Mouse (Mus musculus): ENCODE measurements around the gene Drc7. TPM values are rescaled to one million over a fixed set of nuclear protein-coding genes. Genes with fewer than 3 reads are reported as not detected.

Gene Drc7
- total and polyA plus RNA-seq, 3 experiments, result 0.41 TPM; not detected in 2

DNA sequence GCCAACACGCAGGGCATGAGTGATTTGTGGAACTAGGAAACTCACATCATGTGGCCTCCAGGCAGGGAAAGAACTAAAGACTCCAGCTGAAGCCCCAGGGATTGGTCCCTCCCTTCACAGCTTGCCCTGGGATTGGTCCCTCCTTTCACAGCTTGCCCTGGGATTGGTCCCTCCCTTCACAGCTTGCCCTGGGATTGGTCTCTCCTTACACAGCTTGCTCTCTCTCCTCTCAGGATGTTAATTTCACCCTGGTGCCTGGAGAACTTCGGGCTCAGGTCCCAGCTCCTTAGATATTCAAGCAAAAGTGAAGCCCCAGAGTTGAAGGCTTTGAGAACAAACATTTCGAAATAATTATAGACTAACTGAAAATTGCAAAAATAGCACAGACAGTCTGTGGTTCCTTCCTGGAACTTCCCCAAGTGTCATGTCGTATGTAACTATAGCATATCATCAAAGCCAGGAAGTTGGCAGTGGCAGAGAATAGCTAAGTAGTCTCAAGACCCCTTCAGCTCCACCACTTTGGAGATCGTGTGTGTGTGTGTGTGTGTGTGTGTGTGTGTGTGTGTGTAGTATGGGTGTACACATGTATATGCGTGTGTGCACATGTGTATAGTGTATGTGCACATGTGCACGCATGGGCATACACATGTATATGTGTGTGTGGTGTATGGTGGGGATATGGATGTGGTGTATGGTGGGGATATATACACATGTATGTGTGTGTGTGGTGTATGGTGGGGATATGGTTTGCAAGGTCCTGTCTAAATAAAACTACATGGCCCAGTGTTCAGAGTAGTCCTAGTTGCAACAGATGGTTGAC is 17.6 kb upstream of the Drc7 start:
- Histone ChIP-seq H3K4me3 (no peak overlapping the region), H3K9ac (ENCODE audit: low read depth, low read length) (no peak overlapping the region), H3K79me2 (replicated peaks; ENCODE audit: control insufficient read depth, insufficient read depth, low read length) (no peaks in the 10 kb centered on the region), H3K27ac (no peak overlapping the region), H3K27me3 (ENCODE audit: control insufficient read depth, insufficient read depth, low read length) (no peaks in the 10 kb centered on the region), H3K36me3 (ENCODE audit: control insufficient read depth, insufficient read depth, low read length) (no peaks in the 10 kb centered on the region), H3K4me1 (ENCODE audit: control insufficient read depth, insufficient read depth, low read length) (no peaks in the 10 kb centered on the region)
- intact Hi-C loops (cut with DNase I), result no loop called here
- WGBS, result 48% methylated on average over 7 of the region's 7 CpGs
- TF ChIP-seq POLR2A (IDR thresholded peaks at IDR 0.05; ENCODE audit: insufficient read depth, low read depth, low read length) (no peak), EP300 (IDR thresholded peaks at IDR 0.05; ENCODE audit: insufficient read depth, low read depth, low read length) (no peak), CTCF (IDR thresholded peaks at IDR 0.05) (no peak)
- DNase-seq, result peak in 1 of 2 experiments; percentile 40

GRCm38 (mm10) chr8:95041883-95042784 is 12.8 kb upstream of the Drc7 start:
- Histone ChIP-seq H3K4me1 (ENCODE audit: control insufficient read depth, insufficient read depth, low read length) (peaks cover 3% of the 10 kb centered on the region; the same call in 1 of the 2 replicates), H3K79me2 (replicated peaks; ENCODE audit: control insufficient read depth, insufficient read depth, low read length) (no peaks in the 10 kb centered on the region), H3K4me3 (no peak overlapping the region), H3K36me3 (ENCODE audit: control insufficient read depth, insufficient read depth, low read length) (no peaks in the 10 kb centered on the region; the same call in 1 of the 2 replicates), H3K9ac (ENCODE audit: low read depth, low read length) (no peak overlapping the region), H3K27me3 (ENCODE audit: control insufficient read depth, insufficient read depth, low read length) (no peaks in the 10 kb centered on the region), H3K27ac (no peak overlapping the region)
- intact Hi-C loops (cut with DNase I), result no loop called here
- TF ChIP-seq CTCF (IDR thresholded peaks at IDR 0.05), result no peak
- TF ChIP-seq EP300 (IDR thresholded peaks at IDR 0.05; ENCODE audit: insufficient read depth, low read depth, low read length), result no peak
- no peak for DNase-seq
- WGBS, result 75% methylated on average over 6 of the region's 6 CpGs

DNA sequence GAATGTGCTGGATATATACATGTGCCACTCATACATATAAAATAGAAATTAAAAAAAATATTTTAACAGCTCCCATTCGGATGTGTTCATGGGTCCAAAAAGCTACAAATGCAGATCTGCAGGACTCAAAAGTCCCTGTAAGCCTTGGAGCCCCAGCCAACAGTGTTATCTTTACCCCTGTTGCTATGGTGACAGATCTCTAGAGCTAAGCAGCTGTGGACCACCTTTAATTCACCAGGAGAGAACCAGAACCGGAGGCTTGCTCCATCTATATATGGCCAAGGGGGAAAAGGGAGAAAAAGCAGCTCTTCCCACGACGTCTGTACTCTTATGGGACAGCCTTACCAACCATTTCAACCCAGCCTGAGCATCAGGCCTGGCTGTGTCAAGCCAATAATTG is 10.1 kb upstream of the Drc7 start:
- Histone ChIP-seq H3K4me1 (ENCODE audit: control insufficient read depth, insufficient read depth, low read length) (peaks cover 5% of the 10 kb centered on the region; the same call in 1 of the 2 replicates), H3K4me3 (no peak overlapping the region), H3K79me2 (replicated peaks; ENCODE audit: control insufficient read depth, insufficient read depth, low read length) (no peaks in the 10 kb centered on the region), H3K27ac (no peak overlapping the region), H3K36me3 (ENCODE audit: control insufficient read depth, insufficient read depth, low read length) (no peaks in the 10 kb centered on the region; the same call in 1 of the 2 replicates), H3K27me3 (ENCODE audit: control insufficient read depth, insufficient read depth, low read length) (no peaks in the 10 kb centered on the region), H3K9ac (ENCODE audit: low read depth, low read length) (no peak overlapping the region)
- DNase-seq, result no peak
- no peak for TF ChIP-seq POLR2A (IDR thresholded peaks at IDR 0.05; ENCODE audit: insufficient read depth, low read depth, low read length)
- no peak for TF ChIP-seq CTCF (IDR thresholded peaks at IDR 0.05)
- TF ChIP-seq EP300 (IDR thresholded peaks at IDR 0.05; ENCODE audit: insufficient read depth, low read depth, low read length), result no peak
- intact Hi-C loops (cut with DNase I), result no loop called here
- 75% methylated on average over 4 of the region's 4 CpGs for WGBS

- H3K9ac ChIP-seq (ENCODE audit: low read depth, low read length), result no peak overlapping the region
- 24% methylated on average over 3 of the region's 3 CpGs for whole genome bisulfite sequencing
- no peaks in the 10 kb centered on the region for H3K79me2 ChIP-seq (replicated peaks; ENCODE audit: control insufficient read depth, insufficient read depth, low read length)
- no peak overlapping the region for H3K27ac ChIP-seq
- H3K36me3 ChIP-seq (ENCODE audit: control insufficient read depth, insufficient read depth, low read length), result no peaks in the 10 kb centered on the region; the same call in 1 of the 2 replicates
- DNase-seq, result no peak
- H3K4me1 ChIP-seq (ENCODE audit: control insufficient read depth, insufficient read depth, low read length), result peaks cover 5% of the 10 kb centered on the region; the same call in 1 of the 2 replicates
- TF ChIP-seq CTCF (IDR thresholded peaks at IDR 0.05) (no peak), POLR2A (IDR thresholded peaks at IDR 0.05; ENCODE audit: insufficient read depth, low read depth, low read length) (no peak), EP300 (IDR thresholded peaks at IDR 0.05; ENCODE audit: insufficient read depth, low read depth, low read length) (no peak)
- no peak overlapping the region for H3K4me3 ChIP-seq
- H3K27me3 ChIP-seq (ENCODE audit: control insufficient read depth, insufficient read depth, low read length), result no peaks in the 10 kb centered on the region
- intact Hi-C loops (cut with DNase I), result no loop called here
Observed at GRCm38 (mm10) chr8:95046982-95047381, 7.9 kb upstream of the Drc7 start.

GRCm38 (mm10) chr8:95047884-95048680 is 6.8 kb upstream of the Drc7 start:
- Histone ChIP-seq H3K4me1 (ENCODE audit: control insufficient read depth, insufficient read depth, low read length) (peaks cover 5% of the 10 kb centered on the region; the same call in 1 of the 2 replicates), H3K27me3 (ENCODE audit: control insufficient read depth, insufficient read depth, low read length) (no peaks in the 10 kb centered on the region), H3K9ac (ENCODE audit: low read depth, low read length) (no peak overlapping the region), H3K4me3 (no peak overlapping the region), H3K79me2 (replicated peaks; ENCODE audit: control insufficient read depth, insufficient read depth, low read length) (no peaks in the 10 kb centered on the region), H3K27ac (no peak overlapping the region), H3K36me3 (ENCODE audit: control insufficient read depth, insufficient read depth, low read length) (no peaks in the 10 kb centered on the region; the same call in 1 of the 2 replicates)
- no peak for DNase-seq
- intact Hi-C loops (cut with DNase I), result no loop called here
- TF ChIP-seq POLR2A (IDR thresholded peaks at IDR 0.05; ENCODE audit: insufficient read depth, low read depth, low read length) (no peak), CTCF (IDR thresholded peaks at IDR 0.05) (no peak), EP300 (IDR thresholded peaks at IDR 0.05; ENCODE audit: insufficient read depth, low read depth, low read length) (no peak)
- 68% methylated on average over 6 of the region's 6 CpGs for WGBS

All from heart, adult 2 months (tissue).